22 mouse cellular contexts compared by ENCODE assay signal in genomic region chr2:93753147-93753758, GRCm38 (mm10).
DNase-seq lines count a peak whose midpoint lies in the region; ATAC-seq and TF ChIP-seq lines count a peak whose summit lies in the region.
"Had no signal": no experiment of that assay in that cellular context is flagged by ENCODE, and none has a peak within 500 bp of the region (broad histone marks: within the 10 kb centered on the region; RNA-seq: fewer than 3 reads in every experiment).

No protein-coding gene starts in this region.

- no peak overlapping the region for H3K4me3 ChIP-seq in gastrocnemius, adult 2 months
- no peak overlapping the region for H3K4me3 ChIP-seq in embryonic facial prominence, embryonic 15.5 days (replicated peaks)
- no peak overlapping the region for H3K4me3 ChIP-seq in midbrain, embryonic 13.5 days (replicated peaks)
- H3K4me3 ChIP-seq: embryonic facial prominence, embryonic 12.5 days; heart, adult 2 months; heart, embryonic 12.5 days had no signal

- H3K36me3 ChIP-seq in embryonic facial prominence, embryonic 15.5 days = no peaks in the 10 kb centered on the region
- no peaks in the 10 kb centered on the region for H3K36me3 ChIP-seq in midbrain, embryonic 13.5 days
- H3K36me3 ChIP-seq: embryonic facial prominence, embryonic 12.5 days; heart, embryonic 12.5 days had no signal

- WGBS in embryonic facial prominence, embryonic 15.5 days = 54% methylated on average over 6 of the region's 6 CpGs
- WGBS in midbrain, embryonic 13.5 days = 57% methylated on average over 6 of the region's 6 CpGs

- intact Hi-C loops in gastrocnemius, adult 2 months (cut with DNase I) = no loop called here

- peak; percentile 40 to 47 for DNase-seq in cerebellum, postnatal 25 days
- no peak for DNase-seq in cerebellum, adult 11 months
- DNase-seq in gastrocnemius, adult 2 months = no peak
- DNase-seq in gastrocnemius, adult 18-20 months (ENCODE audit: low spot score) = no peak
- DNase-seq in right cerebral cortex, adult 18-20 months = peak; percentile 33
- no peak for DNase-seq in right cerebral cortex, postnatal 36 days (ENCODE audit: low spot score in 2 of 2)
- DNase-seq: adrenal gland, adult 2 months; adrenal gland, postnatal 36 days; cerebellum, adult 11-12 months; cerebellum, adult 9-11 months; embryo, embryonic 11 days; gastrocnemius, postnatal 14 days; heart, adult 2 months; kidney, adult 8-10 months had no signal

- H3K4me2 ChIP-seq in embryonic facial prominence, embryonic 15.5 days (replicated peaks) = no peak overlapping the region
- no peak overlapping the region for H3K4me2 ChIP-seq in midbrain, embryonic 13.5 days (replicated peaks)
- H3K4me2 ChIP-seq: embryonic facial prominence, embryonic 12.5 days; heart, embryonic 12.5 days had no signal

- no peaks in the 10 kb centered on the region for H3K9me3 ChIP-seq in embryonic facial prominence, embryonic 15.5 days (replicated peaks)
- H3K9me3 ChIP-seq in midbrain, embryonic 13.5 days = no peaks in the 10 kb centered on the region
- H3K9me3 ChIP-seq: embryonic facial prominence, embryonic 12.5 days; heart, embryonic 12.5 days had no signal

- H3K27me3 ChIP-seq in embryonic facial prominence, embryonic 15.5 days = no peaks in the 10 kb centered on the region
- no peaks in the 10 kb centered on the region for H3K27me3 ChIP-seq in midbrain, embryonic 13.5 days
- H3K27me3 ChIP-seq: embryonic facial prominence, embryonic 12.5 days; heart, embryonic 12.5 days had no signal

- H3K9ac ChIP-seq in embryonic facial prominence, embryonic 15.5 days = no peak overlapping the region
- no peak overlapping the region for H3K9ac ChIP-seq in midbrain, embryonic 13.5 days (replicated peaks)
- H3K9ac ChIP-seq: embryonic facial prominence, embryonic 12.5 days; heart, embryonic 12.5 days had no signal

- TF ChIP-seq CTCF in gastrocnemius, adult 2 months (IDR thresholded peaks at IDR 0.05) = no peak

- H3K27ac ChIP-seq in gastrocnemius, adult 2 months = peak overlapping the region; percentile 25; the same call in 1 of the 2 replicates
- H3K27ac ChIP-seq in embryonic facial prominence, embryonic 15.5 days (replicated peaks) = 0 out of 2 replicates have a peak overlapping the region, but pooled peaks have one; percentile 19
- H3K27ac ChIP-seq in midbrain, embryonic 13.5 days = no peak overlapping the region
- H3K27ac ChIP-seq: embryonic facial prominence, embryonic 12.5 days; heart, adult 2 months had no signal

- H3K4me1 ChIP-seq in embryonic facial prominence, embryonic 15.5 days = peaks cover 22% of the 10 kb centered on the region
- H3K4me1 ChIP-seq in midbrain, embryonic 13.5 days (replicated peaks) = no peaks in the 10 kb centered on the region

- no peak for ATAC-seq in embryonic facial prominence, embryonic 15.5 days (ENCODE audit: insufficient number of reproducible peaks, low FRiP score, low TSS enrichment, low read depth)
- no peak for ATAC-seq in midbrain, embryonic 13.5 days
- ATAC-seq: forebrain, embryonic 14.5 days; hindbrain, embryonic 16.5 days; inflammation-experienced regulatory T-cells, adult 6 months; intestine, postnatal 0 days had no signal

Comparison
In these comparisons a context has a peak if more than half of its experiments do, and no peak if none do; other contexts are left out.
1. DNase-seq: peak in cerebellum, postnatal 25 days (2 of 2) and right cerebral cortex, adult 18-20 months (single experiment); none in cerebellum, adult 11 months (single experiment), gastrocnemius, adult 2 months (single experiment), gastrocnemius, adult 18-20 months (single experiment) and right cerebral cortex, postnatal 36 days (0 of 2).